Mouse (Mus musculus) thymus, adult 2 months (tissue): Measurements from ENCODE around the gene Ncoa3. TPM values are rescaled to one million over a fixed set of nuclear protein-coding genes. Genes with fewer than 3 reads are reported as not detected.

Experiments used
- DNase-seq: peaks from one replicate; pipeline ENCODE4 v3.0.0; 2021
- H3K27ac ChIP-seq: fragments of 200-500 bp; 2 replicates; pipeline ENCODE4 v1.5.1; 2012; ENCODE audit warnings: low read length, control low read depth; ENCODE audit not compliant: control insufficient read depth, insufficient read depth
- H3K27me3 ChIP-seq: fragments of 200-500 bp; 2 replicates; pipeline ENCODE4 v1.6.1; 2012; ENCODE audit warnings: mild to moderate bottlenecking, low read length, moderate library complexity, mixed read lengths; ENCODE audit not compliant: control insufficient read depth, insufficient read depth
- H3K36me3 ChIP-seq: fragments of 200-500 bp; 2 replicates; pipeline ENCODE4 v1.6.1; 2012; ENCODE audit warnings: mild to moderate bottlenecking, low read length, moderate library complexity; ENCODE audit not compliant: control insufficient read depth, insufficient read depth
- H3K4me1 ChIP-seq: fragments of 200-500 bp; replicated peaks from 2 replicates; pipeline ENCODE4 v1.6.1; 2012; ENCODE audit warnings: low read length; ENCODE audit not compliant: control insufficient read depth, insufficient read depth
- H3K4me3 ChIP-seq: fragments of 200-500 bp; 2 replicates; pipeline ENCODE4 v1.5.1; 2012; ENCODE audit warnings: mild to moderate bottlenecking, low read length, control low read depth, moderate library complexity; ENCODE audit not compliant: control insufficient read depth, insufficient read depth
- CTCF ChIP-seq: fragments of 200-500 bp; IDR thresholded peaks from 2 replicates; pipeline ENCODE4 v1.5.1; 2012; ENCODE audit warnings: mild to moderate bottlenecking, control low read depth, low read length, moderate library complexity, borderline replicate concordance; ENCODE audit not compliant: control insufficient read depth, poor library complexity, insufficient read depth; ENCODE audit errors: extremely low read depth
- POLR2A ChIP-seq: fragments of 200-500 bp; IDR thresholded peaks from 2 replicates; pipeline ENCODE4 v1.6.1; 2012; ENCODE audit warnings: mild to moderate bottlenecking, low read length, control low read depth, moderate library complexity; ENCODE audit not compliant: control insufficient read depth, poor library complexity, insufficient read depth; ENCODE audit errors: extremely low read depth
- WGBS: fragments of 180-500 bp; shearing (Covaris S2); methylation state at CpG from one replicate; pipeline ENCODE4 v1.1.7; 2018; 5-methylcytosine and 5-hydroxymethylcytosine counted together
- polyA plus RNA-seq: library from polyadenylated mRNA; depleted of rRNA; stranded (reverse); fragments of >200 nt; gene quantifications from 2 replicates; pipeline ENCODE4 v1.2.3, GENCODE M21; 2012

Ncoa3 gene
- polyA plus RNA-seq, 1 experiment: 70.0 TPM

DNA sequence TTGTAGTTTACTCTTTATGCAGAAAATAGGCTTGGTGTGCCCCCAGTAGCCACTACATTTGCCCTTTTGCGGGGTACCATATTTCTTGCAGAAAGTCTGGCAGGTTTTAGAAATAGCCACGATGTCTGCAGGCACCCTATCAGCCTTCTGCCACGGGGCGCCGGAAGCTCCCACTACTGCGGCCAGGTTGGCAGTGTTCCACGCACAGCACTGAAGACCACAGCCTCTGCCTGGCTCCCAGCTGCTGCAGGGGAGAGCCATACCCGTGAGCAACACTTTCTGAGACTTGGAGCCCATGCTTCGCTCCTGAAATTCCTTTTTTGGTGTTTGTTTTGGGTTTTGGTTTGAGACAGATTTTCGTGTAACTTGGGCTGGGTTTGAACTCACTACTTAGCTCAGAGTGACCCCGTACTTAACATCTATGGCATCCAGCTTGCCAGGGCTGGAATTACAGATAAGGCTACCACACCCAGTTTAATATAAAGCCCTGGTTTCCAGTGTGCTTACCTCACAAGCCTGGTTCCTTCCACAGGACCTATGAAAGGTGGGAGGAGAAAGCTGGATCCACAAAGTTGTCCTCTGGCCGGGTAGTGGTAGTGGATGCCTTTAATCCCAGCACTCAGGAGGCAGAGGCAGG, 40.9 kb upstream of the Ncoa3 start:
- DNase-seq: peak; percentile 69
- H3K27ac ChIP-seq: peak overlapping the region; percentile 62
- H3K27me3 ChIP-seq: no peaks in the 10 kb centered on the region
- peaks cover 60% of the 10 kb centered on the region for H3K4me1 ChIP-seq
- TF ChIP-seq POLR2A (0 out of 2 replicates have a peak, but pooled peaks have one; percentile 26), CTCF (peak; percentile 30; the same call in 1 of the 2 replicates)
- no peaks in the 10 kb centered on the region for H3K36me3 ChIP-seq
- 10% methylated on average over 12 of the region's 12 CpGs for WGBS
- no peak overlapping the region for H3K4me3 ChIP-seq

DNA sequence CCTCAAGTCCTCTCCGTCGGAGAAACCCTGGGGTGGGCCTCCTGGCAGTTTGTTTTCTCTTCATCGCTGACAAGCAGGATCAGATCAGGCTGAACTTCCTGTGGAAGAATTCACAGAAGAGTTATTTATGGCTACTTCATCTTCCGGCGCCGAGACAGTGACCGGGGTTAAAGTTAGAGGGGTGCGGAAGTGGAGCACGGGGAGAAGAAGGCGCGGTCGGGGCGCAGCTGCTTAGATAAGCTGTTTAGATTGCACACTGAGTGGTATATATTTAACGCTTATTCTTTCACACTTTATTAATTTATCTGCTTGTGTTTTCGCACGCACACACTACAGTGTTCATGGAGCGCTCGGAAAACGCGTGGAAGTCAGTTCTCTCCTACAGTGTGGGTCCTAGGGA, 37.6 kb upstream of the Ncoa3 start:
- 5% methylated on average over 20 of the region's 20 CpGs for WGBS
- 0 out of 2 replicates have a peak, but pooled peaks have one; percentile 35 for TF ChIP-seq POLR2A
- TF ChIP-seq CTCF: no peak
- DNase-seq: peak; percentile 82
- Histone ChIP-seq H3K36me3 (no peaks in the 10 kb centered on the region), H3K27ac (peak overlapping the region; percentile 100), H3K4me1 (peaks cover 59% of the 10 kb centered on the region), H3K27me3 (no peaks in the 10 kb centered on the region), H3K4me3 (peak overlapping the region; percentile 29)

- Histone ChIP-seq H3K36me3 (no peaks in the 10 kb centered on the region), H3K27ac (peak overlapping the region; percentile 100), H3K27me3 (no peaks in the 10 kb centered on the region), H3K4me1 (peaks cover 56% of the 10 kb centered on the region), H3K4me3 (no peak overlapping the region)
- DNase-seq: no peak
- WGBS: 39% methylated on average over 8 of the region's 8 CpGs
- no peak for TF ChIP-seq POLR2A
- no peak for TF ChIP-seq CTCF
Measured at GRCm38 (mm10) chr2:165955386-165955785, 37.0 kb upstream of the Ncoa3 start.

GRCm38 (mm10) chr2:165956096-165956740, 36.2 kb upstream of the Ncoa3 start:
- H3K27me3 ChIP-seq: no peaks in the 10 kb centered on the region
- DNase-seq: peak; percentile 33
- 4% methylated on average over 7 of the region's 7 CpGs for WGBS
- H3K36me3 ChIP-seq: no peaks in the 10 kb centered on the region
- TF ChIP-seq CTCF: no peak
- TF ChIP-seq POLR2A: no peak
- peak overlapping the region; percentile 93 for H3K27ac ChIP-seq
- H3K4me1 ChIP-seq: peaks cover 52% of the 10 kb centered on the region
- no peak overlapping the region for H3K4me3 ChIP-seq

DNA sequence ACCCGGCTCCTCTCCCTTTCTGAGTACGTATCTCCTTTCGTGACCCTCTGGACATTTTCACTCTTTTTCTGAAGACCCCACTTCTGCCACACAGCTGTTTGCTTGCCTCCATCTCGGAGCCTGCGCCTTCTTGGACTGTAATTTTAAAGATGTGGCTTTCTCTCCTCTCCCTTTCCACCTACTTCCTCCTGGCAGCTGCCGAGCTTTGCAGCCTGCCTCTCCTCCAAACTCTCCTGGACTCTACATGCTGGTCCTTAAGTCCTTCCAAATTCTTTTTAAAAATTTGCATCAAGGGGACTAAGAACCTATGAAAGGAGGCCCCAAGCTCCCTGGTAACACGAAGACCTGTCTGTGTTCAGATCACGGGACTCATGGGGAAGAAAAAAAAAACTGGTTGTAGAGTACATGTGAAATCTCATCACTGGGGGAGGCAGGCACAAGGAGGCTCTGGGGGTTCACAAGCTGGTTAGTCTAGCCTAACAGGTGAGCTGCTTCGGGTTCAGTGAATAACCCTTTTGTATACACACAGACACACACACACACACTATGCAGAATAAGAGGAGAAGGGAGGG, 35.1 kb upstream of the Ncoa3 start:
- TF ChIP-seq CTCF: no peak
- TF ChIP-seq POLR2A: no peak
- Histone ChIP-seq H3K36me3 (no peaks in the 10 kb centered on the region), H3K4me3 (no peak overlapping the region), H3K27ac (peak overlapping the region; percentile 93), H3K4me1 (peaks cover 41% of the 10 kb centered on the region), H3K27me3 (no peaks in the 10 kb centered on the region)
- DNase-seq: no peak
- 23% methylated on average over 9 of the region's 9 CpGs for WGBS

GRCm38 (mm10) chr2:165958556-165958955, 33.9 kb upstream of the Ncoa3 start:
- H3K27me3 ChIP-seq: no peaks in the 10 kb centered on the region
- H3K4me3 ChIP-seq: no peak overlapping the region
- peaks cover 35% of the 10 kb centered on the region for H3K4me1 ChIP-seq
- H3K36me3 ChIP-seq: no peaks in the 10 kb centered on the region
- no peak overlapping the region for H3K27ac ChIP-seq
- no peak for DNase-seq
- no peak for TF ChIP-seq POLR2A
- TF ChIP-seq CTCF: no peak
- 78% methylated on average over 6 of the region's 6 CpGs for WGBS

- Histone ChIP-seq H3K36me3 (no peaks in the 10 kb centered on the region), H3K4me1 (peaks cover 20% of the 10 kb centered on the region), H3K27ac (no peak overlapping the region), H3K27me3 (no peaks in the 10 kb centered on the region), H3K4me3 (no peak overlapping the region)
- TF ChIP-seq CTCF: no peak
- TF ChIP-seq POLR2A: no peak
- WGBS: 63% methylated on average over 3 of the region's 3 CpGs
- DNase-seq: no peak
Measured at GRCm38 (mm10) chr2:165960695-165961094, 31.7 kb upstream of the Ncoa3 start.
